Mouse (Mus musculus) cerebellum, adult 2 months (tissue): Measurements from ENCODE around the gene Tmem182.

Source experiments
- CTCF ChIP-seq: fragments of 200-500 bp; IDR thresholded peaks from 2 replicates; pipeline ENCODE4 v1.5.1; 2011; ENCODE audit warnings: low read depth, mild to moderate bottlenecking, control low read depth, low read length, moderate library complexity, borderline replicate concordance; ENCODE audit not compliant: insufficient read depth
- POLR2A ChIP-seq: fragments of 200-500 bp; IDR thresholded peaks from 2 replicates; pipeline ENCODE4 v1.6.1; 2011; ENCODE audit warnings: low read length, control low read depth, borderline replicate concordance; ENCODE audit not compliant: insufficient read depth

DNA sequence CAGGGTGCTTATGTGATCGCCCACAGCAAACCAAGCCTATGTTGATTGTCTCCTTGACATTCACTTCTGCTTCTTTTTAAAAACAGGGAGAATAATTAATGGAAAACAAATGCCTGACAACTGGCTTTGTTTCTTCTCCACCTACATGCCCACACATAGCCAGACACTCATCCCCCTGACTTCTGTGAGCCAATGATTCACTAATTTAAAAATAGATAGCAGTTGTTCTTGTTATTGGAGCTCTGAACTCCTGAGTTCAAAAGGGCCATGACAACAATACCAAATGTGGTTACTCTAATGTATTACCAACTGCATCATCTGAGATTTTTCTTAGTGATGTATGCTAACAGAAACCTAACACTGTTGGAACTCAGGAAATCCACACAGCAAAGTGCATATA, 49.9 kb downstream of the Tmem182 start:
- TF ChIP-seq CTCF: no peak
- TF ChIP-seq POLR2A: no peak
